Mouse (Mus musculus) frontal cortex, postnatal 10 days (tissue): ENCODE results near the gene Cdc42bpg.

Experiments used
- DNase-seq, 2 experiments: peaks; one replicate each; pipeline ENCODE4 v3.0.0; 2022; ENCODE audit warnings: low spot score in 2 of 2, mixed read lengths in 1 of 2

Cdc42bpg gene

DNA sequence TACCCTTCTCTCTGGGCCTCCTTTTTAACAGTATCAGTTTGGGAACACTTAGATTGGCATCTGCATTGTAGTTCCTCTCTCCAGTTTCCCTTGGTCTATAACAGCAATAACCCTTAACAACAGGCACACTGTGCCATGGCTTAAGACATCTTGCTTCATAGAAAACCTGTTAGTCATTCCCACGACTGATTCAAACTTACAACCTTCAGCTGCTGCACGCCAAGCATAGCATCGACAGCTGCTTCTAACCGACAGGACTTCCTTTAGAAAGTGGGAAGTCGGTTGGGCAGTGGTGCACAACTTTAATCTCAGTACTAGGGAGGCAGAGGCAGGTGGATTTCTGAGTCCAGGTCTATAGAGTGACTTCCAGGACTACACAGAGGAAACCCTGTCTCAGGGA lies 24.9 kb downstream of the Cdc42bpg start:
- DNase-seq: no peak

DNA sequence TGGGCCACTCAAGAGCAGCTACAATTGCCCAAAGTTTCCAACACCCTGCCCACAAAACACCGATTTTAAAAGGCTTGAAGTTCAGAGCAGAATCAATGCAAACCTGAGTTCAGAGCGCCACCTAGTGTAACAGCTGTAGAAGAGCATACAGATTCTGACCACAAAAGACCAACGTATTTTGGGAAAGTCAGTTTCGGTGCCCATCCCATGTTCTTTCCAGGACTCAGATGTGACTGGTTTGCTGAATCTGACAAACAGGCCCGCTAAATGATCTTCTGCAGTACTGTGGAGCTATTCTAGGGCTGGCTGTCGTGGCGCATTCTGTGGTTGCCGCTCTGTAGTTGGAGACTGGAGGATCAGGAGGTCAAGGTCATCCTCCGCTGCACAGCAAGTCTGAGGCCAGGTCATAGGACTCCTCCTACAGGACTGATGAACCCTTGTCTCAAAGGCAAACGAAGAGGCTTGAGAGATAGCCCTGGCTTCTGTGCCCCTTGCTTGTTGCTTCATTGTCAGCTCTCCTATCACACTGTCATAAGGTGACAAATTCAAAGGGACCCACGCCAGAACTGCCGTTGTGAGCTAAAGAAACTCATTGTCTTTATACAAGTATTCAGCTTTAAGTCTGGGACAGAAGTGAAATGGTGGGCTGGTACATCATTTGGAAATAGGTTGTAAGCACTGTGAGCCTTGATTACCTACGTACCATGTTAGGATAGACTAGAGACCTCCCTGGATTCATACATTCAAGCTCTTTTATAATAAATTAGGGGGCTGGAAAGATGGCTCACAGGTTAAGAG lies 25.7 kb downstream of the Cdc42bpg start:
- DNase-seq: no peak

GRCm38 (mm10) chr19:6333761-6334595 lies 27.7 kb downstream of the Cdc42bpg start:
- DNase-seq: no peak

DNA sequence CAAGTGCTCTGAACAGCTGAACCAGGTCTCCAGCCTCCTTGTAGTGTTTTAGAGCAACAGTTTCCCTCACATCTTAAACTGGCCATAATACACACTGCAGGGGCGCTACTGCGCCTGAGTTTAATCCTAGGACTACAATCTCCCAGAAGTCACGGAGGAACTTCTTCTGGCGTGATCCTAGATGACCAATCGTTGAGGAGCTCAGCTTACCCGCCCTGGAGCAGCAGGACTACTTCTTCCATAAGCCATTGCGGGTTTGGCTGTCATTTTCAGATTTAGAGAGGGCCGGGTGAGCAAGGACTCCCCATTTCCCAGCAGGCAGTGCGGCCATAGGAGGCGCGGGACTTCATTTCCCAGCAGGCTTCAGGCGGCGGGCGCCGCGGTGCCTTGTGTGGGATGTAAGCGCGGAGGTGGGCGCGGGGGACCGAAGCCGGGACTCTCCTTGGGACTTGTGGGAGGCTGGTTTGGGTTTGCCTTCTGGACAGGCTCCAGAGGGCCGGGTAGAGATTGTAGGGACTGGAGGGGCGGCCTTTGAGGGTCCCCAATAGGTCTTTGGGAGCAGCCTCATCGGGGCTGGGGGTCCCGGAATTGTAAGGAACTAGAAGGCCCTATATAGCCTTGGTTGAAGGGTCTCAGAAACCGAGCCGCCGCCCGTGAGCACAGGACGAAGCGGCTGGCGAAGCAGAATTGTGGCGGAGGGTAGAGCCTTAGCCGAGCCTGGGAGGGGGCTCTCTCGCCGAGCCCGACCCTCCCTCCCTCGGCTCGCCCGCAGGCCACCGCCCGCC lies 28.6 kb downstream of the Cdc42bpg start, which contains the start of gene Men1:
Gene Men1, plus strand, starts transcription at position 307 of the 785 bp plus-strand sequence.
- peak; percentile 92 to 94 for DNase-seq

DNA sequence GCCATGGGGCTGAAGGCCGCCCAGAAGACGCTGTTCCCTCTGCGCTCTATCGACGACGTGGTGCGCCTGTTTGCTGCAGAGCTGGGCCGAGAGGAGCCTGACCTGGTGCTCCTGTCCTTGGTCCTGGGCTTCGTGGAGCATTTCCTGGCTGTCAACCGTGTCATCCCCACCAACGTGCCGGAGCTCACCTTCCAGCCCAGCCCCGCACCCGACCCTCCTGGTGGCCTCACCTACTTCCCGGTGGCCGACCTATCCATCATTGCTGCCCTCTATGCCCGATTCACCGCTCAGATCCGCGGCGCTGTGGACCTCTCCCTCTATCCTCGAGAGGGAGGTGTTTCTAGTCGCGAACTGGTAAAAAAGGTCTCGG lies 29.2 kb downstream of the Cdc42bpg start:
- DNase-seq: no peak

DNA sequence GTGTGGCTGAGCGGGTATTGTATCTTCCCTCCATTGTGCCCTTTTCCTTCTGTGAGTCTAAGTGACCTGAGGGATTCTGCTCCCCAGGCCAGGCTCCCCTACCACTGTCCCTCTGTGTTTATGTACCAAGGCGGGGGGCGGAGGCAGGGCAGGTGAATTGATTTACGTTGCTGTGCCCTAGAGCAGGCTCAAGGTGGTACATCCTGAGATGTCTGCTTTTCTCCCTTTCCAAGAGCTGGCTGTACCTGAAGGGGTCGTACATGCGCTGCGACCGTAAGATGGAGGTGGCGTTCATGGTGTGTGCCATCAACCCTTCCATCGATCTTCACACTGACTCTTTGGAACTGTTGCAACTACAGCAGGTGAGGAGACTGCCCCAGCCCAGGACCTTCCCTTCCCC lies 30.7 kb downstream of the Cdc42bpg start:
- DNase-seq: no peak

DNA sequence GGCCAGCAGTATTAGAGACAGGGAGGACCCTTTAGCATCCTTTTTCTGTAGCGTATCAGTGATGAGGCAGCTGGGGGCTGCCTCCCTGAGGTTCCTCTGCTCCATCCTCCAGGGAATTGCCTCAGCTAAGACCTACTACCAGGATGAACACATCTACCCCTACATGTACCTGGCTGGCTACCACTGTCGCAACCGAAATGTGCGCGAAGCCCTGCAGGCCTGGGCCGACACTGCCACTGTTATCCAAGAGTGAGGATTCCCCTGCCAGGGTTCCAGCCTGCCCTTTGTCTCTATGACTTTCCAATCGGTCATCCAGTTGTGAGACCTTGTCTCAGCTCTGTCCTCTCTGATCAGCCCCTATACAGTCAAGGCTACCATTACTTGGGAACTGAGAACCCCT lies 31.9 kb downstream of the Cdc42bpg start:
- DNase-seq: no peak

- no peak for DNase-seq
Measured at GRCm38 (mm10) chr19:6338716-6339115, 32.5 kb downstream of the Cdc42bpg start.

GRCm38 (mm10) chr19:6339191-6339590 lies 32.9 kb downstream of the Cdc42bpg start:
- DNase-seq: no peak

DNA sequence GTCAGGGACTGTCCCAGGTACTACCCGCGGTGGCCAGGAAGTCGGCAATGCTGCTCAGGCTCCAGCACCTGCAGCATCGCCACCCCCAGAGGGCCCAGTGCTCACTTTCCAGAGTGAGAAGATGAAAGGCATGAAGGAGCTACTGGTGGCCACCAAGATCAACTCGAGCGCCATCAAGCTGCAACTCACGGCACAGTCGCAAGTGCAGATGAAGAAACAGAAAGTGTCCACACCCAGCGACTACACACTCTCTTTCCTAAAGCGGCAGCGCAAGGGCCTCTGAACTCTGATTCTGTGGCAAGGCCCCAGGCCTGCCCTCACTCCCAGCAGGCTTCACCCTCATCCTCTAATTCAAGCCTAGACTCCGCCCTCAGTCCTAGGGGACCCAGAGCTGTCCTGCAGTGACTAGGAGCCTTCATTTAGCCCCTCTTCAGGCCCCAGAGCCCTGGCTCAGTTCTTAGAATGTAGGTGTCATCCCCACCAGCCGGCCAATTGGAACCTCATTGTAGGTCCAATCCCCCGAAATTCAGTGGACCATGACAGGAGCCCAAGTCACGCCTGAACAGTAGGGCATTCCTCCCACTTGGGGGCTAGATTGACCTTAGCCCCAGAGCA lies 33.7 kb downstream of the Cdc42bpg start:
- no peak for DNase-seq

DNA sequence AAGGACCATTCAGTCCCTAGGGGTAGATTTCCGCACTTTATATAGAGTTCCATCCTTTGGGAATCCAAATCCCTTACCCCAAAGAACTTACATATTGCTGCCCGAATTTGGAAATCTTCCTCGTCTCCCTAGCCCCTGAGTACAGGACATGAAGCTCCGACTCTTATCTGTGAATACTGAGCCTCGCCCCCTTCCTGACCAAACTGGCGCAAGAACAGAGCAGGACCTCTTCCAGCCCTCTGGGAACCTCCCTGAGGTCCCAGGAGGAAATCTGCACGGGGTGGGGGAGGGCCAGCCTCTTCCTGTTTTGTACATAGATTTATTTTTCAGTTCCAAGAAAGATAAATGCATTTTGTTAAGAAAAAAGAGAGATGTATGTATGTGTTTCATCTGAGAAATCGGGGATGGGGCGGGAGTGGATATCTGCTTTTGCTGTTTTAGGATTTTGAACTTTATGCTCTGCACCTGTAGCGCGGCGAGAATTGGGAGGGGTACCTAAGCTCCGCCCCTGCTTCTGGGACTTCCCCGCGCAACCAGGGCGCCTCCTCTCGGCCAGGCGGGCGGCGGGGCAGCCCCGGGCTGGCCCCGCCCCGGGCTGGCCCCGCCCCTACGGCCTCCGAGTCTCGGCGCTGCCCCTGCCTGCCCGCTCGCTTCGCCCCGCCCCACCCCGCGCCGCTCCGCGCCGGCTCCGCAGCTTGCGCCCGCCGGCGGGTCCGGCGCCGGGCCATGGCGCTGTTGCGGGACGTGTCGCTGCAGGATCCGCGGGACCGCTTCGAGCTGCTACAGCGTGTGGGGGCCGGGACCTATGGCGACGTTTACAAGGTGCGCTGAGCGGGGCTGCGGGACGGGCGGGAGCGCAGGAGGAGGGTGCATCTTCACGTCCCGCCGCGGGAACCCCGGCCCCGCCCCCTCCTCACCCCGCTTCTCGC lies 34.5 kb downstream of the Cdc42bpg start, which contains the start of gene Map4k2:
Gene Map4k2, plus strand, starts transcription at position 612 of the 929 bp plus-strand sequence.
- DNase-seq: peak in 1 of 2 experiments; percentile 71

DNA sequence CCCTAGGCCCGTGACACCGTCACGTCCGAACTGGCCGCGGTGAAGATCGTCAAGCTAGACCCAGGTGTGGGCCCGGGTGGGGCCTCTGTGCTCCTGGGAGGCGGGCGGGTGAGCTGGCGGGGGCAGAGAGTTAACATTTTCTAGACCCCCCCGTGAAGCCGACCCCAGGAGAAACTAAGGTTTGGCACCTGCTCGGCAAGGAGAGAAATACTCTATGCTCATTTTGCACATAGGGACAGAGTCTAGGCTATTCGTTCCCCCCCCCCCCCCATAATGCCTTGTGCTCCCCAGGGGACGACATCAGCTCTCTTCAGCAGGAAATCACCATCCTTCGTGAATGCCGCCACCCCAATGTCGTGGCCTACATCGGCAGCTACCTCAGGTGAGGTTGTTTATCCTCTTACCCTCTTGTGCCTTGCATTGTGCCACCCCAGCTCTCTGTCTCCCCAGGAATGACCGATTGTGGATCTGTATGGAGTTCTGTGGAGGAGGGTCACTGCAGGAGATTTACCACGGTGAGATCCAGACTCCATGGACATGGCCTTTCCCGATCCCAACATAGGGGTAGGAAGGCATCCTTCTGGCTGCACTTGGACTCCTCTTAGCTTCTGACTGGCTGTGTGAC lies 35.3 kb downstream of the Cdc42bpg start:
- DNase-seq: no peak

DNA sequence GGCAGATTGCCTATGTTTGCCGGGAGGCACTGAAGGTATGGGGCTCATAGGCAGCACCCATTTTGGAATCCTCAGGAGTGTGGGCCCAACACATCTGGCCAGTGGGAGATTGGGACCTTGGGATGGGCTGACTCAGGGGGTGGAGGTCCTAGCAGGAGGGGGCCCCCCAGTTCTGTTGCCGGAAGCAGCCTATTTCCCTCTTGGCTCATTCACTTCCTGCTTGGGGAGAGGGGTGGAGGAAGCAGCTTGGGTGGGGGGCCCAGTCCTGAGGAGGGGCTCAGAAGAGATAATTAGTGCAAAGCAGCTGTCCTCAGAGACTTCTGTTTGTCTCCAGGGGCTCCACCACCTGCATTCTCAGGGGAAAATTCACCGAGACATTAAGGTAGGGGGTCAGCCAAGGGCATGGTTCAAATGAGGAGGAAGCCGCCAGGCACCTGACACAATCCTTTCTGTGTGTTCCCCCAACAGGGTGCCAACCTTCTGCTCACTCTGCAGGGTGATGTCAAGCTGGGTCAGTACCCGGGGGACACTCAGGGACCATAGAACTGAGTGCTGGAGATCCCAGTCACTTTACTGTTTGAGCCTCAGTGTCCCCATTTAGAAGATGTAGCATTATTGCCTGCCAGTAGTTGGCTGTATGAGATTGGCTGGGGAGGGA lies 36.1 kb downstream of the Cdc42bpg start:
- no peak for DNase-seq

DNA sequence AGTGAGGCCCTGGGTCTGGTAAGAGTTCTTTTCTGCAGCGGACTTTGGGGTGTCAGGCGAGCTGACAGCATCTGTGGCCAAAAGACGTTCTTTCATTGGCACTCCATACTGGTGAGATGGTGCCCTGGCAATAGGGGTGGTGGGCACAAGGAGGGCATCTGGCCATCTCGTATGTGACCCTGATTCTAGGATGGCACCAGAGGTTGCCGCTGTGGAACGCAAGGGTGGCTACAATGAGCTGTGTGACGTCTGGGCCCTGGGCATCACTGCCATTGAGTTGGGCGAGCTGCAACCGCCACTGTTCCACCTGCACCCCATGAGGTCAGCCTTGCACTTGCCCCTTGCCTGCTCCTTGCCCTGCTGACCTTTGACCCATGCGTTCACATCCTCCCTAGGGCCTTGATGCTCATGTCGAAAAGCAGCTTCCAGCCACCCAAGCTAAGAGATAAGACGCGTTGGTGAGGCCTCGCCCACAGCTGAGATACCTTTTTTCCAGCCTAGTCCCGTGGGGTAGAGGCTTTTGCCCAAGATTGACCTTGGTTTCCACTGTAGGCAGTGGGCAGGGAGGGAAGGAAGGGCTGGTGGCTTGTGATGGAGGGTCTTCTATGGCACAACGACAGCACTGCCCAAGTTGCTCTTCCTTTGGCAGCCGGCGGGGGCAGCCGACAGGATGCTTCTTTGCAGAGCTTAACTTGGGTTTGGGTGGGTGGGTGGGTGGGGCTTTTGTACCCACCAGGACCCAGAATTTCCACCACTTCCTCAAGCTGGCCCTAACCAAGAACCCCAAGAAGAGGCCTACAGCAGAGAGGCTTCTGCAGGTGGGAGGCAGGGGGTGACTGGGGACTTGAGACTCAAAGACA lies 37.0 kb downstream of the Cdc42bpg start:
- DNase-seq: no peak

DNA sequence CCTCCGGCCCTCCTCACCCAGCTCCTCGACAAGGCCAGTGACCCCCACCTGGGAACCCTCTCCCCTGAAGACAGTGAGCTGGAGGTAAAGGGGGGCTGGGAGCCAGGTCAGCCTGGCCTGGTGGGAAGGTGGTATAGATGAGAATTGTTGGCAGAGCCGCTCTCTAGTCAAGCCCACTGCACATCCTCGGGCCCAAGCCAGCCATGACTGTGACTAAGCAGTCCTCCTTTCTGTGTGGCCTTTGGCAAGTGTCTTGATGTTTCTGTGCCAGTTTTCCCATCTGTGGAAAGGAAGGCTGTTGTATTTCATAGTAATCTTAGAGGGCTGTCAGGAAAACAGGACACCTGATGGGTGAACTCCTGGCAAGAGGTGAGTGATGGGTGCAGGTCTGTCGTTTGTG lies 37.7 kb downstream of the Cdc42bpg start:
- no peak for DNase-seq

DNA sequence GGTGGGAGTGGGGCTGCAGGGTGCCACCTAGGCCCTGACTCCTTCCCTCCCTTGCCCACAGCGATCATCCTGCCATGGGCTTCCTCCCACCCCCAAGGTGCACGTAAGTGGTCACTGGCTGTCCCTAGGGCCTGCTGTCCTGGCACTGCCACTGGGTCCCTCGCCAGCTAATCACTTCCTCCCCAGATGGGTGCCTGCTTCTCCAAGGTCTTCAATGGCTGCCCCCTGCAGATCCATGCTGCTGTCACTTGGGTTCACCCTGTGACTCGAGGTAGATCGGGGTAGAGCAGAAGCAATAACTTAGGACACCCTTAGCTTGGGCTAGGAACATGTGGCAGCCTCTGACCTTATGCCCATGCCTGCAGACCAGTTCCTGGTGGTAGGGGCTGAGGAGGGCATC lies 39.8 kb downstream of the Cdc42bpg start:
- no peak for DNase-seq

- no peak for DNase-seq
Measured at GRCm38 (mm10) chr19:6346661-6347060, 40.4 kb downstream of the Cdc42bpg start.

DNA sequence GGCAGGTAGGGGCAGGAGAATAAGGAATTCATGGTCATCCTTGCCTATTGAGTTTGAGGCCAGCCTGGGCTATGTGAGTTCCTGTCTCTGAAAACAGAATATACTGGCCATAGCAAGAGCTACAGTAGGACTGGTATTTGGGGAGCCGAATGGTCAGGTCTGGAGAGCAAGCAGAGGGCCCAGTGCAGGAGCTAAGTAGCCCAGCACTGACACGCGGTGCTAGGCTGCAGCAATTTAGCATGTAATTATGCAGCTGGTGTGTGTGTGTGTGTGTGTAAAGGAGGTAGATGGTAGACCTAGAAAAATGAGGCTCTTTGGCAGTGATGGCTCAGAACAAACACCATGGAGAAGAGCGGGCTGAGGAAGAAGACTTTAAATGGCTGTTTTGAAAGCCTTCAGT lies 41.4 kb downstream of the Cdc42bpg start:
- DNase-seq: no peak

GRCm38 (mm10) chr19:6348717-6349116 lies 42.5 kb downstream of the Cdc42bpg start:
- no peak for DNase-seq
